Mouse (Mus musculus): Measurements from ENCODE around the gene Zfp426. TPM values are rescaled to one million over a fixed set of nuclear protein-coding genes. Genes with fewer than 3 reads are reported as not detected.

Gene Zfp426
- polyA plus RNA-seq, 1 experiment from 2014 or later, result 14.8 TPM

GRCm38 (mm10) chr9:20519949-20520348 is 27.4 kb upstream of the Zfp426 start:
- DNase-seq (ENCODE audit: low spot score), result no peak
- TF ChIP-seq CTCF (IDR thresholded peaks at IDR 0.05), result no peak
- no peak for TF ChIP-seq EP300 (IDR thresholded peaks at IDR 0.05)

GRCm38 (mm10) chr9:20518708-20519107 is 26.2 kb upstream of the Zfp426 start:
- Histone ChIP-seq H3K36me3 (ENCODE audit: insufficient read depth, low read length) (0 out of 2 replicates have a peak, but pooled peaks cover 5% of the 10 kb centered on the region), H3K4me2 (replicated peaks; ENCODE audit: low read depth, low read length) (peak overlapping the region; percentile 54)
- TF ChIP-seq CTCF (IDR thresholded peaks at IDR 0.05) (no peak), EP300 (IDR thresholded peaks at IDR 0.05) (peak; percentile 64)

More at GRCm38 (mm10) chr9:20519949-20520348, 27.4 kb upstream of the Zfp426 start:
- peak overlapping the region; percentile 87 for H3K4me3 ChIP-seq (ENCODE audit: low read depth, low read length)
- peaks cover 13% of the 10 kb centered on the region; the same call in 1 of the 2 replicates for H3K4me1 ChIP-seq (ENCODE audit: insufficient read depth, low read depth, low read length)
- H3K4me2 ChIP-seq (replicated peaks; ENCODE audit: low read depth, low read length), result peak overlapping the region; percentile 54
- 0 out of 2 replicates have a peak, but pooled peaks cover 5% of the 10 kb centered on the region for H3K36me3 ChIP-seq (ENCODE audit: insufficient read depth, low read length)
- ATAC-seq, result no peak
- peak overlapping the region; percentile 35; the same call in 1 of the 2 replicates for H3K9ac ChIP-seq (replicated peaks; ENCODE audit: low read depth)
- H3K27me3 ChIP-seq (replicated peaks; ENCODE audit: insufficient read depth, low read length), result no peaks in the 10 kb centered on the region
- H3K27ac ChIP-seq (ENCODE audit: low read length), result no peak overlapping the region
- 9% methylated on average over 4 of the region's 4 CpGs for WGBS
- H3K9me3 ChIP-seq (ENCODE audit: low read length), result no peaks in the 10 kb centered on the region

GRCm38 (mm10) chr9:20517727-20518126 is 25.2 kb upstream of the Zfp426 start:
- H3K36me3 ChIP-seq (ENCODE audit: insufficient read depth, low read length), result 0 out of 2 replicates have a peak, but pooled peaks cover 5% of the 10 kb centered on the region

More at GRCm38 (mm10) chr9:20518708-20519107, 26.2 kb upstream of the Zfp426 start:
- ATAC-seq (no peak), DNase-seq (ENCODE audit: low spot score) (peak; percentile 58)
- peak overlapping the region; percentile 47 for H3K27ac ChIP-seq (ENCODE audit: low read length)
- 0 out of 2 replicates have a peak overlapping the region, but pooled peaks have one; percentile 87 for H3K4me3 ChIP-seq (ENCODE audit: low read depth, low read length)
- H3K9me3 ChIP-seq (ENCODE audit: low read length), result no peaks in the 10 kb centered on the region
- H3K27me3 ChIP-seq (replicated peaks; ENCODE audit: insufficient read depth, low read length), result no peaks in the 10 kb centered on the region
- no peak overlapping the region for H3K9ac ChIP-seq (replicated peaks; ENCODE audit: low read depth)
- WGBS, result 65% methylated on average over 4 of the region's 4 CpGs
- H3K4me1 ChIP-seq (ENCODE audit: insufficient read depth, low read depth, low read length), result peaks cover 13% of the 10 kb centered on the region; the same call in 1 of the 2 replicates

GRCm38 (mm10) chr9:20514016-20514415 is 21.5 kb upstream of the Zfp426 start:
- H3K4me2 ChIP-seq (replicated peaks; ENCODE audit: low read depth, low read length), result no peak overlapping the region
- H3K4me1 ChIP-seq (ENCODE audit: insufficient read depth, low read depth, low read length), result peaks cover 7% of the 10 kb centered on the region; the same call in 1 of the 2 replicates
- H3K9ac ChIP-seq (replicated peaks; ENCODE audit: low read depth), result no peak overlapping the region
- 59% methylated on average over 3 of the region's 3 CpGs for WGBS
- DNase-seq (ENCODE audit: low spot score), result peak; percentile 94
- ATAC-seq, result peak; percentile 96
- H3K36me3 ChIP-seq (ENCODE audit: insufficient read depth, low read length), result 0 out of 2 replicates have a peak, but pooled peaks cover 5% of the 10 kb centered on the region
- TF ChIP-seq CTCF (IDR thresholded peaks at IDR 0.05) (no peak), EP300 (IDR thresholded peaks at IDR 0.05) (peak; percentile 84)
- H3K27me3 ChIP-seq (replicated peaks; ENCODE audit: insufficient read depth, low read length), result no peaks in the 10 kb centered on the region
- no peak overlapping the region for H3K4me3 ChIP-seq (ENCODE audit: low read depth, low read length)
- 0 out of 2 replicates have a peak overlapping the region, but pooled peaks have one; percentile 40 for H3K27ac ChIP-seq (ENCODE audit: low read length)
- no peaks in the 10 kb centered on the region for H3K9me3 ChIP-seq (ENCODE audit: low read length)

More at GRCm38 (mm10) chr9:20517727-20518126, 25.2 kb upstream of the Zfp426 start:
- ATAC-seq (no peak), DNase-seq (ENCODE audit: low spot score) (no peak)
- H3K4me1 ChIP-seq (ENCODE audit: insufficient read depth, low read depth, low read length), result peaks cover 13% of the 10 kb centered on the region; the same call in 1 of the 2 replicates
- H3K4me2 ChIP-seq (replicated peaks; ENCODE audit: low read depth, low read length), result no peak overlapping the region
- no peak overlapping the region for H3K9ac ChIP-seq (replicated peaks; ENCODE audit: low read depth)
- 0 out of 2 replicates have a peak overlapping the region, but pooled peaks have one; percentile 12 for H3K4me3 ChIP-seq (ENCODE audit: low read depth, low read length)
- WGBS, result 85% methylated on average over 1 of the region's 1 CpGs
- no peak overlapping the region for H3K27ac ChIP-seq (ENCODE audit: low read length)
- no peaks in the 10 kb centered on the region for H3K9me3 ChIP-seq (ENCODE audit: low read length)
- H3K27me3 ChIP-seq (replicated peaks; ENCODE audit: insufficient read depth, low read length), result no peaks in the 10 kb centered on the region
- TF ChIP-seq EP300 (IDR thresholded peaks at IDR 0.05) (no peak), CTCF (IDR thresholded peaks at IDR 0.05) (no peak)

- H3K9ac ChIP-seq (replicated peaks; ENCODE audit: low read depth), result no peak overlapping the region
- no peak overlapping the region for H3K27ac ChIP-seq (ENCODE audit: low read length)
- no peak overlapping the region for H3K4me2 ChIP-seq (replicated peaks; ENCODE audit: low read depth, low read length)
- TF ChIP-seq EP300 (IDR thresholded peaks at IDR 0.05) (no peak), CTCF (IDR thresholded peaks at IDR 0.05) (no peak)
- no peaks in the 10 kb centered on the region for H3K4me1 ChIP-seq (ENCODE audit: insufficient read depth, low read depth, low read length)
- no peaks in the 10 kb centered on the region for H3K27me3 ChIP-seq (replicated peaks; ENCODE audit: insufficient read depth, low read length)
- no peaks in the 10 kb centered on the region for H3K9me3 ChIP-seq (ENCODE audit: low read length)
- no peak for DNase-seq (ENCODE audit: low spot score)
- WGBS, result 59% methylated on average over 8 of the region's 8 CpGs
- no peak for ATAC-seq
- H3K36me3 ChIP-seq (ENCODE audit: insufficient read depth, low read length), result peaks cover 5% of the 10 kb centered on the region; the same call in 1 of the 2 replicates
- H3K4me3 ChIP-seq (ENCODE audit: low read depth, low read length), result no peak overlapping the region
Observed at GRCm38 (mm10) chr9:20512714-20513113, 20.2 kb upstream of the Zfp426 start.

- peaks cover 5% of the 10 kb centered on the region; the same call in 1 of the 2 replicates for H3K36me3 ChIP-seq (ENCODE audit: insufficient read depth, low read length)
- no peak overlapping the region for H3K27ac ChIP-seq (ENCODE audit: low read length)
- no peaks in the 10 kb centered on the region for H3K9me3 ChIP-seq (ENCODE audit: low read length)
- TF ChIP-seq CTCF (IDR thresholded peaks at IDR 0.05), result no peak
- TF ChIP-seq EP300 (IDR thresholded peaks at IDR 0.05), result no peak
- H3K4me3 ChIP-seq (ENCODE audit: low read depth, low read length), result no peak overlapping the region
- no peak for DNase-seq (ENCODE audit: low spot score)
- H3K4me1 ChIP-seq (ENCODE audit: insufficient read depth, low read depth, low read length), result no peaks in the 10 kb centered on the region
- H3K9ac ChIP-seq (replicated peaks; ENCODE audit: low read depth), result no peak overlapping the region
- H3K27me3 ChIP-seq (replicated peaks; ENCODE audit: insufficient read depth, low read length), result no peaks in the 10 kb centered on the region
- no peak for ATAC-seq
- no peak overlapping the region for H3K4me2 ChIP-seq (replicated peaks; ENCODE audit: low read depth, low read length)
- WGBS, result 83% methylated on average over 4 of the region's 4 CpGs
Observed at GRCm38 (mm10) chr9:20511645-20512044, 19.1 kb upstream of the Zfp426 start.
